In genomic region chr1:86239871-86240270, GRCm38 (mm10) we compare ENCODE assay signal across 13 mouse cellular contexts.
"Had no signal": no experiment of that assay in that cellular context is flagged by ENCODE, and none has a peak within 500 bp of the region (broad histone marks: within the 10 kb centered on the region; RNA-seq: fewer than 3 reads in every experiment).

No protein-coding gene starts in this region.

- H3K36me3 ChIP-seq: liver, embryonic 12.5 days; lung, embryonic 15.5 days; stomach, embryonic 15.5 days had no signal

- DNase-seq: kidney, postnatal 4 days; lung, postnatal 14 days; right cerebral cortex, postnatal 14 days; thymus, postnatal 36 days had no signal

- H3K27me3 ChIP-seq: liver, embryonic 12.5 days; lung, embryonic 15.5 days; megakaryocyte, embryonic 14.5 days; neural tube, embryonic 13.5 days; stomach, embryonic 15.5 days had no signal

- H3K4me3 ChIP-seq: layer of hippocampus, adult 2 months; liver, embryonic 12.5 days; lung, embryonic 15.5 days; megakaryocyte, embryonic 14.5 days; neural tube, embryonic 13.5 days; stomach, embryonic 15.5 days had no signal

- H3K9me3 ChIP-seq: liver, embryonic 12.5 days; lung, embryonic 15.5 days; megakaryocyte, embryonic 14.5 days; neural tube, embryonic 13.5 days; stomach, embryonic 15.5 days had no signal

- H3K9ac ChIP-seq: liver, embryonic 12.5 days; lung, embryonic 15.5 days; neural tube, embryonic 13.5 days; stomach, embryonic 15.5 days had no signal

- H3K4me1 ChIP-seq: lung, embryonic 15.5 days; stomach, embryonic 15.5 days had no signal

- ATAC-seq: liver, embryonic 12.5 days; midbrain, embryonic 16.5 days had no signal

- H3K4me2 ChIP-seq: liver, embryonic 12.5 days; lung, embryonic 15.5 days; midbrain, embryonic 11.5 days; neural tube, embryonic 13.5 days; stomach, embryonic 15.5 days had no signal

- H3K27ac ChIP-seq: layer of hippocampus, adult 2 months; liver, embryonic 12.5 days; lung, embryonic 15.5 days; macrophage; neural tube, embryonic 13.5 days; stomach, embryonic 15.5 days had no signal
